Mouse (Mus musculus) yolk sac, embryonic 10.5 days (tissue): ENCODE data around the gene Fam83b.

Experiments
- DNase-seq: peaks from one replicate; pipeline ENCODE4 v3.0.0-alpha.2; 2017; ENCODE audit warnings: low spot score

The Fam83b gene

GRCm38 (mm10) chr9:76521640-76522039 is 45.3 kb downstream of the Fam83b start:
- DNase-seq: no peak

- DNase-seq: no peak
Measured at GRCm38 (mm10) chr9:76518665-76519064, 48.3 kb downstream of the Fam83b start.

- no peak for DNase-seq
Measured at GRCm38 (mm10) chr9:76505650-76506049, 61.3 kb downstream of the Fam83b start.

DNA sequence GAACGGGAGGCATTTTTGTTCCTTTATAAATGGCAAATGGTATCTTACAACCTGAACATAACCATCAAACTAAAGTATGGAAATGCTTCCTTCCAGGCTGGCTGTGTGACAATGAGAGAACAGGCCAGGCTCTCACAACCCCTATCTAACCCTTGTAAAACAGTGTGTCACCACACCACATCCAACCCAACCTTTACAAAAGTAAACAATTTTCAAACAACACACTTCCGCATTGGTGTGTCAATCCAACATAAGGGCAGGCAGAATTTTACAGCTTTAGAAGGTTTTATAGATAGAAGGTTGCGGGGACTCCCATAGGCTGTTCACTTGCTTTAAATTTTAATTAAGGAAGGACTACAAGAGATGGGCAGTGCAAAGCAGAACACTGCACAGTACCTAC is 77.2 kb downstream of the Fam83b start:
- DNase-seq: no peak

GRCm38 (mm10) chr9:76480088-76480487 is 86.8 kb downstream of the Fam83b start:
- DNase-seq: no peak

DNA sequence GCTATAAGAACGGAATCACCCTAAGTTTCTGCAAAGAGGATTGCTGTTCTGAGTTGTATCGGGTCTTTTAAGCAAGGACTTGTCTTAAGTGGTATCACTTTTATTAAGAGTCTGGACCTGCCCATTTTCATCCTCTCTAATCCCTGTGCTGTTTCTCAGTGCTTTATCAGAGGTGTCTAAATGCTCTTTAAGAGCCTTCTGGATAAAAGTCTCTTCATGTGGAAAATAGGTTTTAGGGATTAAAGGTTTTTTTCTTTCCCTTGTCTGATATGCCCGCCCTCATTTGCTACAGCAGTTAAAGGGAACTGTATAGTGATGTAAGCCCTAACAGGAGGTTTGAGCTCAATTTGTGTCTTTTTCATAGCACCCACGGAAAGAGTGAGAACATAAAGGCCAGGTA is 97.4 kb downstream of the Fam83b start:
- DNase-seq: no peak

GRCm38 (mm10) chr9:76461547-76461946 is 105.4 kb downstream of the Fam83b start:
- DNase-seq: no peak

DNA sequence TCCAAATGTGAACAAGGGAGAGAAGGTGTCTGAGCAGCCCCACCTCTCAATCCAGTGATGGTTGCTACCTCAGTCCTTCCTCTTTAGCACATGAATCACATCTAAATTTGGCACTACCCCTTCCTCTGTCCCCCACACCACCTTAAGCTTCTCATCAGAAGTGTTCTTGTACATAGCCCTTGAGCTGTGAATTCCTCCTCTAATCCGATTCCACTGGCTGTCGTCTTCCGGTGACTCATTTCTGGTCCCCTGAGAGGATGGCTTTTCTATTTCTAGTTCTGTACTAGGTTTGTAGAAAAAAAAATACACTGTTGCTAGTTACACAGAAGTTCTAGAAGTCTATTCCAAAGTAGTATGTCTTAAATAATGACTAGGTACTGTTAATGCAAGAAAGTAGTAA is 111.2 kb downstream of the Fam83b start:
- no peak for DNase-seq
